Mouse (Mus musculus) midbrain, embryonic 10.5 days (tissue): ENCODE data around the gene Rbm17. TPM values are rescaled to one million over a fixed set of nuclear protein-coding genes. Genes with fewer than 3 reads are reported as not detected.

ENCODE experiments used
- DNase-seq: peaks from one replicate; pipeline ENCODE4 v3.0.0-alpha.2; 2017; ENCODE audit warnings: low spot score
- H3K27ac ChIP-seq: fragments of 300-500 bp; sonication (generic); replicated peaks from 2 replicates; pipeline ENCODE4 v1.5.1; 2016; ENCODE audit warnings: mild to moderate bottlenecking
- H3K27me3 ChIP-seq: fragments of 300-500 bp; sonication (generic); 2 replicates; pipeline ENCODE4 v1.6.1; 2016; ENCODE audit warnings: low read depth, mild to moderate bottlenecking; ENCODE audit not compliant: poor library complexity, severe bottlenecking
- H3K36me3 ChIP-seq: fragments of 300-500 bp; sonication (generic); 2 replicates; pipeline ENCODE4 v1.6.1; 2016; ENCODE audit warnings: mild to moderate bottlenecking, moderate library complexity
- H3K4me1 ChIP-seq: fragments of 300-500 bp; sonication (generic); 2 replicates; pipeline ENCODE4 v1.6.1; 2016
- H3K4me3 ChIP-seq: fragments of 300-500 bp; sonication (generic); 2 replicates; pipeline ENCODE4 v1.5.1; 2016; ENCODE audit warnings: mild to moderate bottlenecking, moderate library complexity
- H3K9me3 ChIP-seq: fragments of 300-500 bp; sonication (generic); replicated peaks from 2 replicates; pipeline ENCODE4 v1.6.1; 2016; ENCODE audit warnings: mild to moderate bottlenecking
- WGBS: fragments of 180-500 bp; shearing (Covaris S2); methylation state at CpG from one replicate; pipeline ENCODE4 v1.1.7; 2016; 5-methylcytosine and 5-hydroxymethylcytosine counted together
- polyA plus RNA-seq: library from polyadenylated mRNA; unstranded; fragments of >200 nt; fragmentation: Nextera tagmentation; extraction: Ambion mirVana; gene quantifications from 2 replicates; pipeline ENCODE4 v1.2.1, GENCODE M21; 2016

Rbm17 gene
- 192 and 197 TPM in 2 replicates for polyA plus RNA-seq

GRCm38 (mm10) chr2:11604053-11604452, at the start of gene Rbm17:
Rbm17 (minus strand) TSS chr2:11604153.
- Histone ChIP-seq H3K4me1 (peaks cover 13% of the 10 kb centered on the region), H3K27ac (peak within 1 kb of the TSS; percentile 97), H3K9me3 (no peaks in the 10 kb centered on the region), H3K27me3 (no peaks in the 10 kb centered on the region), H3K4me3 (peak within 1 kb of the TSS; percentile 96), H3K36me3 (peaks cover 23% of the 10 kb centered on the region)
- 90% methylated on average over 5 of the region's 5 CpGs for WGBS
- no peak for DNase-seq

GRCm38 (mm10) chr2:11653330-11653729, 49.4 kb upstream of the Rbm17 start:
- WGBS, result 67% methylated on average over 6 of the region's 6 CpGs
- H3K4me1 ChIP-seq, result no peaks in the 10 kb centered on the region
- H3K9me3 ChIP-seq, result no peaks in the 10 kb centered on the region
- DNase-seq, result no peak
- H3K4me3 ChIP-seq, result no peak overlapping the region
- H3K27ac ChIP-seq, result no peak overlapping the region
- no peaks in the 10 kb centered on the region for H3K36me3 ChIP-seq
- H3K27me3 ChIP-seq, result no peaks in the 10 kb centered on the region

GRCm38 (mm10) chr2:11652780-11653179, 48.8 kb upstream of the Rbm17 start:
- 79% methylated on average over 2 of the region's 2 CpGs for WGBS

GRCm38 (mm10) chr2:11652196-11652595, 48.2 kb upstream of the Rbm17 start:
- H3K36me3 ChIP-seq, result no peaks in the 10 kb centered on the region
- 84% methylated on average over 3 of the region's 3 CpGs for WGBS
- H3K27ac ChIP-seq, result no peak overlapping the region
- no peak overlapping the region for H3K4me3 ChIP-seq
- no peaks in the 10 kb centered on the region for H3K4me1 ChIP-seq
- DNase-seq, result no peak
- H3K9me3 ChIP-seq, result no peaks in the 10 kb centered on the region
- no peaks in the 10 kb centered on the region for H3K27me3 ChIP-seq

More at GRCm38 (mm10) chr2:11652780-11653179, 48.8 kb upstream of the Rbm17 start:
- no peaks in the 10 kb centered on the region for H3K4me1 ChIP-seq
- no peaks in the 10 kb centered on the region for H3K9me3 ChIP-seq
- H3K4me3 ChIP-seq, result no peak overlapping the region
- no peaks in the 10 kb centered on the region for H3K27me3 ChIP-seq
- no peak overlapping the region for H3K27ac ChIP-seq
- no peak for DNase-seq
- no peaks in the 10 kb centered on the region for H3K36me3 ChIP-seq

GRCm38 (mm10) chr2:11651476-11651875, 47.5 kb upstream of the Rbm17 start:
- no peaks in the 10 kb centered on the region for H3K9me3 ChIP-seq
- no peak overlapping the region for H3K4me3 ChIP-seq
- H3K27me3 ChIP-seq, result no peaks in the 10 kb centered on the region
- no peak overlapping the region for H3K27ac ChIP-seq
- WGBS, result 56% methylated on average over 3 of the region's 3 CpGs
- H3K36me3 ChIP-seq, result no peaks in the 10 kb centered on the region
- no peaks in the 10 kb centered on the region for H3K4me1 ChIP-seq
- DNase-seq, result no peak

GRCm38 (mm10) chr2:11645297-11645696, 41.3 kb upstream of the Rbm17 start:
- Histone ChIP-seq H3K4me1 (no peaks in the 10 kb centered on the region), H3K27ac (no peak overlapping the region), H3K27me3 (no peaks in the 10 kb centered on the region), H3K9me3 (no peaks in the 10 kb centered on the region), H3K4me3 (no peak overlapping the region), H3K36me3 (no peaks in the 10 kb centered on the region)
- no peak for DNase-seq
- WGBS, result 90% methylated on average over 2 of the region's 2 CpGs

GRCm38 (mm10) chr2:11644057-11644456, 40.1 kb upstream of the Rbm17 start:
- Histone ChIP-seq H3K4me3 (no peak overlapping the region), H3K9me3 (no peaks in the 10 kb centered on the region), H3K36me3 (no peaks in the 10 kb centered on the region), H3K27ac (no peak overlapping the region), H3K4me1 (no peaks in the 10 kb centered on the region), H3K27me3 (no peaks in the 10 kb centered on the region)
- no peak for DNase-seq
- WGBS, result 88% methylated on average over 1 of the region's 1 CpGs

GRCm38 (mm10) chr2:11642451-11642941, 38.5 kb upstream of the Rbm17 start, which contains the start of gene Il2ra:
Il2ra (plus strand) TSS chr2:11642807.
- H3K4me3 ChIP-seq, result no peak within 1 kb of the TSS
- H3K36me3 ChIP-seq, result no peaks in the 10 kb centered on the region
- H3K9me3 ChIP-seq, result no peaks in the 10 kb centered on the region
- no peaks in the 10 kb centered on the region for H3K4me1 ChIP-seq
- WGBS, result 90% methylated on average over 3 of the region's 3 CpGs
- DNase-seq, result no peak
- no peak within 1 kb of the TSS for H3K27ac ChIP-seq
- H3K27me3 ChIP-seq, result no peaks in the 10 kb centered on the region

GRCm38 (mm10) chr2:11637115-11637514, 33.2 kb upstream of the Rbm17 start:
- no peaks in the 10 kb centered on the region for H3K9me3 ChIP-seq
- H3K36me3 ChIP-seq, result no peaks in the 10 kb centered on the region
- H3K4me3 ChIP-seq, result no peak overlapping the region
- 75% methylated on average over 1 of the region's 1 CpGs for WGBS
- no peaks in the 10 kb centered on the region for H3K4me1 ChIP-seq
- no peak for DNase-seq
- no peak overlapping the region for H3K27ac ChIP-seq
- H3K27me3 ChIP-seq, result no peaks in the 10 kb centered on the region

- Histone ChIP-seq H3K4me3 (no peak overlapping the region), H3K4me1 (no peaks in the 10 kb centered on the region), H3K27me3 (no peaks in the 10 kb centered on the region), H3K9me3 (no peaks in the 10 kb centered on the region), H3K27ac (no peak overlapping the region), H3K36me3 (no peaks in the 10 kb centered on the region)
- 85% methylated on average over 3 of the region's 3 CpGs for WGBS
- DNase-seq, result no peak
Measured at GRCm38 (mm10) chr2:11636138-11636480, 32.2 kb upstream of the Rbm17 start.

- 97% methylated on average over 5 of the region's 5 CpGs for WGBS
- Histone ChIP-seq H3K4me1 (no peaks in the 10 kb centered on the region), H3K27ac (no peak overlapping the region), H3K27me3 (no peaks in the 10 kb centered on the region), H3K9me3 (no peaks in the 10 kb centered on the region), H3K36me3 (no peaks in the 10 kb centered on the region), H3K4me3 (no peak overlapping the region)
- no peak for DNase-seq
Measured at GRCm38 (mm10) chr2:11635471-11636137, 31.7 kb upstream of the Rbm17 start.

GRCm38 (mm10) chr2:11635035-11635434, 31.1 kb upstream of the Rbm17 start:
- WGBS, result 90% methylated on average over 6 of the region's 6 CpGs
- Histone ChIP-seq H3K4me3 (no peak overlapping the region), H3K27ac (no peak overlapping the region)

GRCm38 (mm10) chr2:11625890-11626289, 21.9 kb upstream of the Rbm17 start, which contains the start of gene Gm17490:
Gm17490 (minus strand) TSS chr2:11626264.
- no peak for DNase-seq
- no peaks in the 10 kb centered on the region for H3K36me3 ChIP-seq
- H3K27me3 ChIP-seq, result no peaks in the 10 kb centered on the region
- no peak within 1 kb of the TSS for H3K4me3 ChIP-seq
- H3K4me1 ChIP-seq, result no peaks in the 10 kb centered on the region; the same call in 1 of the 2 replicates
- no peak within 1 kb of the TSS for H3K27ac ChIP-seq
- H3K9me3 ChIP-seq, result no peaks in the 10 kb centered on the region
- WGBS, result 96% methylated on average over 5 of the region's 5 CpGs

More at GRCm38 (mm10) chr2:11635035-11635434, 31.1 kb upstream of the Rbm17 start:
- DNase-seq, result no peak
- no peaks in the 10 kb centered on the region for H3K9me3 ChIP-seq
- H3K4me1 ChIP-seq, result no peaks in the 10 kb centered on the region
- H3K27me3 ChIP-seq, result no peaks in the 10 kb centered on the region
- H3K36me3 ChIP-seq, result no peaks in the 10 kb centered on the region
